Mouse (Mus musculus) thymus, postnatal 14 days (tissue): Measurements from ENCODE around the gene Hdgf.
"Not testable (repeated sequence)": the region's sequence is repeated elsewhere in the genome, so short reads cannot be mapped to it uniquely, and the experiment has no call there.

Source experiments
- DNase-seq: peaks from one replicate; pipeline ENCODE4 v3.0.0; 2021

The Hdgf gene

DNA sequence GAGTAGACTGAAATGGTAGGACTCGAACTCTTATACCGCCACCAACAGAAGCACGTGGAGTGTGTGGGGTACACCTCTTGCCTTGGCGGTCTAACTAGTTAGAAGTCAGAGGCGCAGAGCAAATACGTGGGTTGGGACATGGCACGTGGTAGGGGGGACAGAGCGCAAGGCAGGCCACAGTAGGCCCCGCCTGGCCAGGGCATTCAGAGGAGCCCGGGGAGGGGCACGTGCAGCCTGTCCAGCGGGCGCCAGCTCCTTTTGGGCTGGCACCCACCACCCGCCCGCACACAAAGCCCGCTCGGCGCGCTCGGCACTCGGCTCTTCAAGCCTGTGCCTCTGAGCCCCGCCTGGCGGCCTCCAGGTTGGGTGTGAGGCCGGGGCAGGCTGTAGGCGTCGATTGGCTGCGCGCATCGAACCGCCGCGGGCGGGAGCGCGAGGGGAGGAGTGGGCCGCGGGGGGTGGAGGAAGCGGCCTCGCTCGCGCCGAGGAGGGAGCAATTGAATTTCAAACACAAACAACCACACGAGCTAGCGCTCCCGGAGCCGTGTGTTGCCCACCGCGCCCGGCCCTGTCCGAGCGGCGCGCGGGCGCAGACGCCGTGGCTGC lies at the start of gene Hdgf:
Gene Hdgf, plus strand, starts transcription at position 442 of the 606 bp plus-strand sequence.
- DNase-seq, result peak; percentile 96

DNA sequence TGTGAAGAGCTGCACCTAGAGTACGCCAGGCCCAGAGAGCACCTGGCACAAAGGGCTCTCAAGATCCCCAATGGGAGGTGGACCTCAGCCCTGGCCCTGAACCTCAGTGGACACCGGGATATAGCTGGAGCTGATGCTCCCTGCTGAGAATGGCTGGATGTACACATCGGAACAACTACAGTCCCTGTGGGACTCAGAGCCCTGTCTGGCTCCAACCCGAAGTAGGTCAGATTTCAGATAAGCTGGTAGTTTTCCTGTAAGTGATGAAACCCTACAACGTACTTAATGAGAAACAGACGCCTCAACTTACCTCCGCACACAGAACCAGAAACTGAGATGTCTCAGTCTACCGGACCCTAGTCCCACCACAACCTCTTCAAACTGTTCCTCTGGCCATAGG lies 48.5 kb upstream of the Hdgf start:
- no peak for DNase-seq

GRCm38 (mm10) chr3:87859813-87860212 lies 46.3 kb upstream of the Hdgf start:
- DNase-seq, result peak; percentile 74

DNA sequence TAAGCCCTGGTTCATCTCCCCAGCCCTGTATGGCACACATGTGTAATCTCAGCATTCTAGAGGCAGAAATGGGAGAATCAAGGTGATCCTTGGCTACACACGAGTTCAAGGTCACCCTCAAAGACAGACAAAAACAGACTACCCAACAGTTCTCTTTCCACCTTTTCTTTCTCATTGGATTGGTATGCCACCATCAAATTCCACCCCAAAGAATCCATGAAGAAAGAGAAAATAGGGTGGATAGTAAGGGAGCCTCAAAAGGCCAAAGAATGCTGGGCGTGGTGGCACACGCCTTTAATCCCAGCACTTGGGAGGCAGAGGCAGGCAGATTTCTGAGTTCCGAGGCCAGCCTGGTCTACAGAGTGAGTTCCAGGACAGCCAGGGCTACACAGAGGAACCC lies 42.0 kb upstream of the Hdgf start:
- not testable (repeated sequence) for DNase-seq

DNA sequence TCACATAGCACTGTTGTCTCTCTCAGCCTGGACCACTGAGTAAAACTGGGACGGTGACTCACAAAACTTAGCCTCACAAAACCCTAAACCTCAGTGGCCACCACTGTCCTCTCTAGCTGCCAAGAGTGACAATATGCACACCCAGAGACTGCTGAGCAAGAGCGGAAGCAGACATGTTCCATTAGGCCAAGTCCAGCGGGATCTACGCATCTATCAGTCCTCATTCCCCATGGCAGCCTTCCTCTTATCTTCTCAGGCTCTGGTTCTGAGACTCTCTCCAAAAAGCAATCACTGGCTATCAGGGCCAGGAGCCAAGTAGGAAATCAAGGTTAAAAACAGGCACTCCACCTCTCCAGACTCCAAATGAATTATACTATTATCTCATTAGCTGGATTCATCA lies 28.4 kb upstream of the Hdgf start:
- DNase-seq, result no peak

- DNase-seq, result no peak
Observed at GRCm38 (mm10) chr3:87884291-87884690, 21.8 kb upstream of the Hdgf start.

DNA sequence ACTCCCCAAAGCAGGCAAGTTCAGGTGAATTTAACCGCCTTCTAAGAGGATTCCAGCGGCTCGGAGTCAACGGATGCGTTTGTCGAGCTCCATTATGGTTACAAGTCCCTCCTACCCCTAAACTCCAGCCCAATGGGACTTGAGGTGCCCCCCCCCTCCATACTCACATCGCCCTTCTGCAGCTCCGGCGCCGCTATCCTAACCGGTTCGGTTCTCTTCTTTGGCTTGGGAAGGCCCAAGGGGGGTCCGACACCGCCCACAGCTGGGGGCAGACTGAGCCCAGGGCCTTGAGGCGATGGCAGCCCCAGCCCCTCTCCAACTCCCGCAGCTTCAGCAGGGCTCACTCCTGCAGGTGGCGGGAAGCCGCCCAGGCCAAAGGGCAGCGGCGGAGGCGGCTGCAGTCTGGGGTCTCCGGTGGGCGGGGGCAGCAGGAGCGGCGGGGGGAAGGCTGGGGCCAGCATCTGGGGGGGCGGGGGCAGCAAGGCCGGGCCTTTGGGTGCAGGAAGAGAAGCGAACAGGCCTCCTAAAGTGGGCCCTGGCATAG lies 21.3 kb upstream of the Hdgf start:
- DNase-seq, result peak; percentile 77

DNA sequence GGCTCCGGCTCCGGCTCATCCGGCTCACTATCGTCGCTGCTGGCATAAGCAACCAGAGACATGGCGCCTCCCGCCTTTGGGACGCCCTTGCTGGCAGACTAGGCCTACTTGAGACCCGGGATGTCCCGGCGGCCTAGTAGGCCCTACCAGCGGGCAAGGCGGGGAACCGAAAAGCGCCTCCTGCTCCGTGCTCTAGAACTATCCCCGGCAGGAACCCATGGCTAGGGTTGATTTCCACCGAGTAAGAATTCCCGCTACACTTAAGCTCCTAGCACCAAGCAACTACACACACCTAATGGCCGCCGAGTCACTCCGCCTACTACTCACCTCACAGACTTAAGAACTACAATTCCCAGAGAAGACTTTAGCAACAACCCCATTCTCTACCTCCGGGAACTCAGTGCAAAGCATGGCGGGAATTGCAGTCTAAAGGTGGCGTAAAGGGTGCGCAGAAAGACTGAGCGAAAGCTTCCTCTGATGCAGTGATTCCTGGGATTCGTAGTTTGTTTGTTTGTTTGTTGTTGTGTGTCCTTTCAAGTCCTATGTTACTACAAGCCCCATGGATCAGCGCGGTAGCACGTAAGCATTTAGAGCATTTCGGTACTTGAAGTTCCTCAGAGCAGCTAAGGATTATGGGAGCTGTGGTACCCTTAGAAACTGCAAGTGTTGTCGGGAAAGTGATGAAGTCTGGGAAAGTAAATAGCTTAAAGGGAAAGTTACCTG lies 20.7 kb upstream of the Hdgf start, which contains the start of gene Prcc:
Gene Prcc, minus strand, starts transcription at position 328 of the 723 bp plus-strand sequence.
- peak; percentile 91 for DNase-seq

GRCm38 (mm10) chr3:87886004-87886365 lies 20.1 kb upstream of the Hdgf start:
- peak; percentile 65 for DNase-seq

DNA sequence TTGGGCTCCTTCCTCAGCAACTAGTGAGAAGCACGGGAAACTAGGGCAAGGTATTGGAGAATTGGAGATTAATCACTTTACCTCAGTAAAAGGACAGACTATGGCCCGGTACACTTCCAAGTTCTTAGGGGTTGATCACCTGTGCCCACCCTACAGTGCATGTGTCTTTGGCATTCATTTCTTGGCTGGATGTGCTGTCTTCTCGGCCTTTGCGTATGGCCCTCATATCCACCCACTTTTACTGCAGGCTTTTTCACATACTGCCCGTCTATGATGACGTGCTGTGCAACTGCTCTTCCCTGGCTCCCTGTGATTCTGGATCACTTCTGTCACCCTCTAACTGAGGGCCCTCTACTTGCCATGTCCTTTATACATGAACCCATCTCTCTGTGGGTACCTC lies 19.7 kb upstream of the Hdgf start:
- DNase-seq, result peak; percentile 21

DNA sequence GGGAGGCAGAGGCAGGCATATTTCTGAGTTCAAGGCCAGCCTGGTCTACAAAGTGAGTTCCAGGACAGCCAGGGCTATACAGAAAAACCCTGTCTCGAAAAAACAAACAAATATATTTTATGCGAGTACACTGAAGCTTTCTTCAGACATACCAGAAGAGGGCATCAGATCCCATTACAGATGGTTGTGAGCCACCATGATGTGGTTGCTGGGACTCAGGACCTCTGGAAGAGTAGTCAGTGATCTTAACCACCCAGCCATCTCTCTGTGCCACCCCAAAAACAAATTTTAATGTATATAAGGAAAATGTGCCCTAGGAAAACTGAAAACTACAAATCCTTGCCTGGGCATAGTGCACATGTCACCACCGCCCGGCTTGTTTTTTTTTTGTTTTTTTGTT lies 18.7 kb upstream of the Hdgf start:
- DNase-seq, result not testable (repeated sequence)

- DNase-seq, result no peak
Observed at GRCm38 (mm10) chr3:87891481-87891880, 14.6 kb upstream of the Hdgf start.

GRCm38 (mm10) chr3:87893367-87893905 lies 12.7 kb upstream of the Hdgf start:
- DNase-seq, result no peak

DNA sequence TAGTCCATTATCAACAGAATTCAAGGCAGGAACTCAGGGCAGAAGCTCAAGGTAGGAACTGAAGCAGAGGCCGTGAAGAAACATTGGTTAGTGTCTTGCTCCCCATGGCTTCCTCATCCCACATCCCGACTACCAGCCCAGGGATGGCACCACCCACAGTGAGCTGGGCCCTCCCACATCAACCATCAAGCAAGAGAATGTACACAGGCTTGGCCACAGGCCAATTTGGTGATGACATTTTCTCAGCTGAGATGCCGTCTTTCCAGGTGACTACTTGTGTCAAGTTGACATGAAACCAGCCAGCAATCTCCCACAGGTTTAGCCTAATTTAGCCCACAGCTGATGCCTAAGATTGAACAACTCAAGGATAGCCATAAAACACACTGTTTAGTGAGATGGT lies 6.9 kb upstream of the Hdgf start:
- DNase-seq, result no peak

- DNase-seq, result no peak
Observed at GRCm38 (mm10) chr3:87899776-87900175, 6.3 kb upstream of the Hdgf start.

- DNase-seq, result no peak
Observed at GRCm38 (mm10) chr3:87901036-87901624, 5.0 kb upstream of the Hdgf start.

GRCm38 (mm10) chr3:87901959-87902358 lies 4.2 kb upstream of the Hdgf start:
- DNase-seq, result not testable (repeated sequence)

DNA sequence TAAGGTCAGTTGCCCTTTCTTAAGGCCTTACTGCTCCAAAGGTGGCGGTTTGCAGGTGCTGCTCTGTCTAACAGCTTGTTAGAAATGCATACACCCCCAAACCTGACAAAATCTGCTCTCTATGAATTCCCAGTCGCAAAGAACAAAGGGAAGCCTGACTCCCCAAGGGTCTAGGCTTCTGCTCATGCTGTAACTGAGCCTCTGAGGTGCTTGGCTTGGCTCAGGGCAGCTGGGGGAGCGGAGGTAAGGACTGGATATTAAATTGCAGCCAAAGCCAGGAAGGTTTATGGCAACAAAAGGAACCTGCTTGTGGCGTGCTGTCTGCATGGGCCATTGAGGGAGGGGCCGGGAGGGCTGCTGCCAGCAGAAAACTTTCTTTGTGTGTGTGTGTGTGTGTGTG lies 2.3 kb upstream of the Hdgf start:
- no peak for DNase-seq

DNA sequence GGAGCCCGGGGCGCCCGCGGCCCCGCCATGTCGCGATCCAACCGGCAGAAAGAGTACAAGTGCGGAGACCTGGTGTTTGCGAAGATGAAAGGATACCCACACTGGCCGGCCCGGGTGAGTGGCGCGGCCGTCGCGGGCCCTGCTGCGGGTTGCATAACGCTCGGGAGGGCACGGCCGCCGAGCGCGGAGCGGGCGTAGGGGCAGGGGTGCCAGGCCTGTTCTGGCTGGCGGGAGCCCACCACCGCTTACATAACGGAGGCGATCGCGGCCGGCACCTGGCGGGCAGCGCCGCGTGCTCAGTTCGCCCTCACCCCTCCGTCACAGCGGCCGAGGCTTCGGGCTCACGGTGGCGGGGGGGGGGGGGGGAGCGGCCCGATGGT lies 470 bp downstream of the Hdgf start:
- DNase-seq, result peak; percentile 53

DNA sequence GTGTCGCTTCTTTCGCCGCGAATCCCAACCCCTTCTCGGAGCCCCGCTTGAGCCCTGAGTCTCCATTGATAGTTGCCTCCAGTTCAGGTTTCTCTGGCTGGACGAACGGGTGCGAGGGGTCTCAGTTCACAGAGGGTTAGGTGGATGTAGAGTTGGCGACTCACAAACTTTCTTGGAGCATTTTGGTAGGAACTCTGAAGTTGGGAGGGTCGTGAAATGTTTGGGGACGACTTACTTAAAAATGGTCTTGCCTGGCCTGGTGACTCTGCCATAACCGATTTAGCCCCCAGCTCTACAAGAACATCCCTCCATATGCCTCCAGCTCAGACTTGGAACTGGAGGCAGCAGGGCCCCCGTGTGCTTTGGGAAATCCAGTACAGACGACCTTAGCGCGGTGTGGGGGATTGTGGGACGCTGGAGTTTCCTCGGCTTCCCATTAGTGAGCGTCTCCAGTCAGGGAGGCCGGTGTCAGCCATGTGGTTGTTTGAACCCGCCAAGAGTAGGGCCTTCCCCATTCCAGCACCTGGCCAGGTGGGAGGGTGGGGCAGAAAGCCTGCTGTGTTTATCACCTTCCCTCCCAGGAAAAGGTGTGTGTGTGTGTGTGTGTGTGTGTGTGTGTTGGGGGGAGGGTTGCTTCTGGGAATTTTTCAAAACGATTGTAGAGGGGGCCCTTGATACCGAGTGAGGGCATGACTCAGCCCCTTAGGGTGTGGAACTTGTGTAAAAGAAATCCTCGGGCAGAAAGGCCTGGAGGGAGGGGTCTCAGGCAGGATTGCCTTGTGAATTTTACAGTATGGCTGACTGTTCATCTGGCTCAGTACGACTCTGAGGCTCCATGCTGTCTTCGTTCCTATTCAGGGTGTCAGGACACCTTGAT lies 1.1 kb downstream of the Hdgf start:
- DNase-seq, result peak; percentile 41

DNA sequence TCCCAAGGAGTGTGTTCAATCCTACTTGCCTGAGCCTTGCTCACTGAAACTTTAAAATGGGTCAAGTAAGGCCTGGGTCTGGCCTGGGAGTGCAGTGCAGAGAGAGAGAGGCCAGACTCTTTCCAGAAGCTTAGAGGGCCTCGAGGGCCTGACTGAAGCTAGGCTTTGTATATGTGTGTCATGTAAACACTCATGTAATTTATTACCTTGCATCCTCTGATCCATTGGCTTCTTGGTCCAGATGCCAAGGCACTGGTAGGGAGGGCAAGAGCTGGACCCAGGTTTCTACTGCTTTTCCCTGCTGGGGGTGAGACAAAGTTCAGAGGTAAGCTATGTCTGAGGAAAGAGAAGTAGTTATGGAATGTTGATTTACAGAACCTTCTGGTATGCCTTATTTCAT lies 1.8 kb downstream of the Hdgf start:
- no peak for DNase-seq

DNA sequence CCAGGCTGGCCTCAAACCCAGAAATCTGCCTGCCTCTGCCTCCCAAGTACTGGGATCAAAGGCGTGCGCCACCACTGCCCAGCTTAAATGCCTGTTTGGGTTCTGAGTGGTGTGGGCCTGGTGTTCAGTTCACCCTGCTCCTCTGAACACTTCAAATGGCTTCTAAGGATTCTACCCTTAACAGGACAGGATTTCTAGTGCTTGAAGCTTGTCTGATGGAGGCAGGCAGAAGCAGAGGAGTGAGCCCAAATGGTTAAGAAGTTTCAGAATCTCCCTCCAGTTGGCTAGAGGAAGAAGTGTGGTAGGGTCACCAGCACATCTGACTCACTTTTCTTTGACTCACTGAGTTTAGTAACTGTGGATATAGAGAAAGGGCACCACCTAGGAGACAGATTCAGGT lies 3.3 kb downstream of the Hdgf start:
- DNase-seq, result no peak

GRCm38 (mm10) chr3:87909874-87910273 lies 3.8 kb downstream of the Hdgf start:
- no peak for DNase-seq
